Mouse (Mus musculus) thymus, postnatal 4 days (tissue): Measurements from ENCODE around the gene Iffo1.

ENCODE experiments used
- DNase-seq: peaks from one replicate; pipeline ENCODE4 v3.0.0; 2021

The Iffo1 gene

GRCm38 (mm10) chr6:125142436-125142835 lies 2.6 kb upstream of the Iffo1 start:
- no peak for DNase-seq

DNA sequence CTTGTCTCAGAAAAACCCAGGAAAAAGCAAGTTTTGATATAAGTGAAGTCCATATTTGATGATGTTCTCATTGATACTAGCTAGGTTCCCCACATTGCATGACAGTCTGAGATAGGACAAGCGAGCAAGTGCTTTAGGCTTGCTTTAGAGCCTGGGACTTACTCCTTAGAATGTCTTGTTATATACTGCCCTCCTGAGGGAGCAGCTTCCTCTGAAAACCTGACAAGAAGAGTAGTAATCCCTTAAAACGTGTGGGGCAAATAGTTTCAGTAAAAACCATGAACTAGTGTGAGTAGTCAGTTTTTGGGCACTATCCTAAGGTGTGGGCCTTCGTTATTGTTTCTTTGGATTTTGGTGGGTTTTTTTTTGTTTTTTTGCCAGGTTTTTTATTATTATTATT lies 1.9 kb upstream of the Iffo1 start:
- DNase-seq, result no peak

DNA sequence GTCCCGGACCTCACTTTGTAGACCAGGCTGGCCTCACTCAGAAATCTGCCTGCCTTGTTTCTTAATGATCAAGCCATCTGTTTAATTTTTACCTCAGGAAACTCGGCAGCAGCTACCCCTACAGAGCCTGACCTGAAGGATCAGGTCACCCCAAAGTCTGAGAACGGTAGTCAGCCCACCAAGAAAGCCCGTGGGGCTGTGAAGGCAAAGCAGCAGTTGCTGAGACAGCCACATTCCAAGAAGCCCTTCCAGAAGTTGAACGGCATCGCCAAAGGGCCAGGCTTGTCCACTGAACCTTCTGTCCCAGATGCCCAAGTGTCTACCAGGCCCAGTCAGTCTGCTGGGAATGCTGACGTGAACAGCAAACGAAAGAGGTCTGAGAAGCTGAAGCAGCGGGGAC lies 1.1 kb upstream of the Iffo1 start:
- no peak for DNase-seq

- no peak for DNase-seq
These were observed 474 bp downstream of the Iffo1 start for GRCm38 (mm10) chr6:125145479-125145951.

- no peak for DNase-seq
These were observed 1.1 kb downstream of the Iffo1 start for GRCm38 (mm10) chr6:125146148-125146547.

- DNase-seq, result no peak
These were observed 1.8 kb downstream of the Iffo1 start for GRCm38 (mm10) chr6:125146797-125147196.

DNA sequence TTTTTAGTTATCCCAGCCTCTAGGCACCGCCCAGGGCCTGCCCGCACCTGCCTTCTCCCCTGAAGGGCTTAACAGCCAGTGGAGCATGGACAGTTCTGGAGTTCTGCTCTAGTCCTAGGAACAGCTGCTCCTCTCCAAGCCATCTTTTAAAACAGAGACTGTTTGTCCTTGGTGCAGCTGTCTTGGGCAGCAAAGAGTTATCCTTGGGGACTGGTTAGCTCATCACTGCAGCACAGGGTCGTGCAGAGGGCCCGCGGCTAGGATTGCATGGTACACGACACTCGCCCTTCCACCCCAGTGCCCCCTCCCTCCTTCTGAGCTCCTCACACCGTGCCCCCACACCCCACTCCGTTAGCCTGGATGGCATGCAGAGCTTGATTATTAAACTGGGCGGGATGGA lies 2.3 kb downstream of the Iffo1 start:
- DNase-seq, result no peak

GRCm38 (mm10) chr6:125148251-125148925 lies 3.3 kb downstream of the Iffo1 start:
- no peak for DNase-seq

DNA sequence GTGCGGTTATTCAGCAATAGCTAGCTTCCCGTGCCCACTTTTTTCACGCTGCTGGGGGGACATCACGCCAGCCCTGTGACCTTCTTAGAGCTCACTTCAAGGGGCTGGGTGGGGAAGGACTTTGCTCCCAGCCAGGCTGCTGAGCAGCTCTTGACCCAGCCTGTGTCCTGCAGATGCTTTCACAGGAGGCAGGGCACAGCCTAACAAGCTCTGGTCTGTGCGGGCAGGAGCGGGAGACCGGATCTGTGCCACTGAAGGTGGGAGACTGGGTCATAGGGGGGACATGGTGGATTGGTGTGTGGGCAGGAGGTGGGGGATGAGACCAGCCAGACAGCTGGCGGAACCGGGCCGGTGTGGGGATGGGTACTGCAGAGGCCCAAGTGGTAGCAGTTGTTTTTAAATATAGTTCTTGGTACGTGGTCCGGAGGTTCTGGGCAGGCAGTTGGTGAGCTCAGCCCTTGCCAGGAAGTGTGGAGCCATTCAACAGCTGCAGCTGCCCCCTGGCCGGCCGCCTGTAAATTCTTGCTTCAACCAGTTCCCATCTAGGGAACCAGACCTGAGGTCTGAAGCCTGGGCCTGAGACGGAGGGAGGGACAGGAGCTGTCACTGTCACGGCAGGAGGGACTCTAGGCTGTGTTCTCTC lies 4.0 kb downstream of the Iffo1 start:
- DNase-seq, result no peak

GRCm38 (mm10) chr6:125149569-125149950 lies 4.5 kb downstream of the Iffo1 start:
- no peak for DNase-seq

- peak; percentile 22 for DNase-seq
These were observed 7.4 kb downstream of the Iffo1 start for GRCm38 (mm10) chr6:125152212-125153017.

GRCm38 (mm10) chr6:125153018-125153389 lies 8.0 kb downstream of the Iffo1 start:
- DNase-seq, result no peak

DNA sequence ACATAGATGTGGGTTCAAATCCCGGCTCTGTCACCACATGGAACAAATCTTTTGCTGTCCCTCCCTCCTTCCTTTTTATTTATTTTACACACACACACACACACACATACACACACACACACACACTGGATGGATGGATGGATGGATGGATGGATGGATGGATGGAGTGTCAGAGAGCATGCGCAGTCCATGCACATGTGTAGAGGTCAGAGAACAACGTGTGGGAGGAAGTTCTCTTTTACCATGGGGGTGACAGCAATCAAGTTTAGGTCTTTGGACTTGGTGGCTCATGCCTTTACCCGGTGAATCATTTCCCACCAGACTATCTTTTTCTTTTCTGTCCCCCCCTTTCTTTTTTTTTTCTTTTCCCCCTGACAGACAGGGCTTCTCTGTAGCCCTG lies 8.6 kb downstream of the Iffo1 start:
- DNase-seq, result no peak

DNA sequence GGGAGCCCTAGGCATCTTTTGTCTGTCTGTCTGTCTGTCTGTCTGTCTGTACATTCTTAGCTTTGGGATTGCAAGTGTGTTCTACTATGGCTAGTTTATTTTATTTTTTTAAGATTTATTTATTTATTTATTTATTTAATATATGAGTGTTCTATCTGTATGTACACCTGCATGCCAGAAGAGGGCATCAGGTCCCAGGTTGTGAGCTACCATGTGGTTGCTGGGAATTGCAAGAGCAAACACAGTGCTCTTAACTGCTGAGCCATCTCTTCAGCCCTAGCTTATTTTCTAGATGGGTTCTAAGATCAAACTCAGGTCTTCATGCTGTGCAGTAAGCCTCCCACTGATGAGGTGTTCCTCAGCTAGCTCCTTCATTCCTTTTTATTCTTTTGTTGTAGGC lies 9.5 kb downstream of the Iffo1 start:
- DNase-seq, result no peak

GRCm38 (mm10) chr6:125155262-125155661 lies 10.2 kb downstream of the Iffo1 start:
- DNase-seq, result no peak

GRCm38 (mm10) chr6:125156491-125156890 lies 11.4 kb downstream of the Iffo1 start:
- no peak for DNase-seq

GRCm38 (mm10) chr6:125156903-125157614 lies 12.0 kb downstream of the Iffo1 start:
- DNase-seq, result no peak

GRCm38 (mm10) chr6:125158944-125159492 lies 14.0 kb downstream of the Iffo1 start:
- no peak for DNase-seq

DNA sequence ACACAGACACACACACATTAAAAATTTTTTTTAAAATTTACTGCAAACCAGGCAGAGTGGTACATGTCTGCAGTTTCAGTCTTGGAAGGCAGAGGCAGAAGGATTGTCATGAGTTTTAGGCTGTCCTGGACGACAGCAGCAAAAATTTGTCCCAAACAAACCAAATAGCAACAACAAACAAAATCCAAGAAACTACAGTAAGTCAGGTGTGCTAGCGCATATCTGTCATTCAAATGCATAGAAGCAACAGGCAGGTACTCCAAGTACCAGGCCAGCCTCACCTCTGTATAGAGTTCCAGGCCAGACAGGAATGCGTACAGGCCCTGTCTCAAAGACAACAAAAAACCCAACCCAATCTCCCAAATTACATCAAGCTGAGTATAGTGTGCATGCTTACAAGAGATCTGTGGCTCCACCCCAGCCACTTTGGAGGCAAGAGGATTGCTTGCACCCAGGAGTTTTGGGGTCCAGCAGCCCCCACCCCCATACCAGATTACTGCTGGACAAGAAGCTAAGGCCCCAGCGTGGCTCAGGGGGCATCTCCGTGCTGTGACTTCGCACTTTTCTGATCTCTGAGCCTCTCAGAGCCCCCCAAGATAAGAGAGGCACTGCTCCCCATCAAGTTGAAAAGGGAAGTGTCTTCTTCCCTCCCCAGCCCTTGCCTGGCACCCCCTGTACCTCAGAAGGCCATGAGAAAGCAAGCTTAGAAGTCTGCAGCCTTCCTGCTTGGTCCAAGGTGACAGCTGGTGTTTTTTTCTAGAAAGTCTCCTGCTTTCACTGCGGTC lies 14.9 kb downstream of the Iffo1 start:
- no peak for DNase-seq

DNA sequence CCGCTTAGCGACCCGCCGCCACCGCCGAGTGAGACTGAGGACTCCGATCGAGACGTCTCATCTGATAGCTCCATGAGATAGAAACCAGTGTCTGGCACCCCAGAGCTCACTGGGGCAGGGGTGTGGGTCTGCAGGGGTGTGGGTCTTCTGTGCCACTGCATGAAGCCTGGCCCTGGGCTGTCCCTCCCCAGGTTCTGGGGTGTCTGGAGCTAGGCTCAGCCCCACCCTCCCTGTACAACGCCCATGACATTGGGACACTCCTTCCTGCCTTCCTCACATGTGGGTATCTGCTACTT lies 15.5 kb downstream of the Iffo1 start:
- no peak for DNase-seq

DNA sequence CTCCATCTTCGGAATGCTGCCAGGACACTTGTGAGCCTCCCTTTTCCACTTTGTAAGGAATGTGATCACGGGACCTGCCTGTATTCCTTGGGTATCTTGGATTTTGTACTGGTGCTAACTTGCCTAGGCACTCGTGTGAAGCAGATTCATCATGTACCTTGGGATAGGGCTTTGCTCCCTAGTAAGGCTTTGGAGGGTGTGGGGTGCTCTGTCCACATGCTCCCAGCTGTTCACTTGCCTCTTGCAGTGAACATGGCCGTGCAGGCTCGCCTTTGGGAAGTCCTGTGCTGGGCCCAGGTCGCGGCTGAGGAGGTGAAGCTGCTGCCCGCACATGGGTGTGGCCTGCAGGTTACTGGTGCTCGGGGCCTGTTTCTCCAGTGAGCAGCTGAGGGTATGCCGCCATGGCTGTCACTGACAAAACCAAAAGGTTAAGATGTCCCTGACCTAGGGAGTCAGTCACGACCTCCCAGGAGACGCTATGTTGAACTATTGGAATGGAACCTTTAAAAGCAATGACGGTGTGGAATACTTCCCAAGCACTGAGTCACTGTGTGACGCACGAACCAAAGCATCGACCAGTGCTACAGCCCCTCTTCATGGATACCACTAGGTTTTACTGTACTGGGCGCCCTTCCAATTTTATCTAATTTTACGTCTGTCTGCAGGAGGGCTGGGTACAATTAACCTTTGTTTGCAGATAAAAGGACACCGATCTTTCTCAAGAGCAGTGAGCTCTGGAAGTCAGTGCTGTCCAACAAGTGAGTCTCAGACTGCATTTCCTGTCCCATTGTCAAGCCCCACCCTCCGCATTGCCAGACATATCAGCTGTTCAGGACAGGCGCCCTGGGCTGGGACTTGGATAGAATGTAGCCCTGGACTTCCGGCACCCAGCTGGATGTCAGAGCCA lies 16.1 kb downstream of the Iffo1 start:
- peak; percentile 35 for DNase-seq
